Mouse (Mus musculus) urinary bladder, postnatal 36 days (tissue): Measurements from ENCODE around the gene Spred1.
"Not testable (repeated sequence)": the region's sequence is repeated elsewhere in the genome, so short reads cannot be mapped to it uniquely, and the experiment has no call there.

Source experiments
- DNase-seq, 2 experiments: peaks; one replicate each; pipeline ENCODE4 v3.0.0; 2022; ENCODE audit warnings: low spot score in 2 of 2, mixed read lengths in 1 of 2

The Spred1 gene

GRCm38 (mm10) chr2:117119291-117120245, 1.6 kb upstream of the Spred1 start:
- DNase-seq = peak; percentile 67 to 77

- DNase-seq = peak; percentile 79 to 83
These were observed 645 bp upstream of the Spred1 start for GRCm38 (mm10) chr2:117120246-117121211.

- DNase-seq = no peak
These were observed 921 bp downstream of the Spred1 start for GRCm38 (mm10) chr2:117121984-117122605.

GRCm38 (mm10) chr2:117122701-117123337, 1.6 kb downstream of the Spred1 start:
- DNase-seq = peak; percentile 10 to 25

GRCm38 (mm10) chr2:117123701-117124100, 2.5 kb downstream of the Spred1 start:
- DNase-seq = no peak

GRCm38 (mm10) chr2:117124839-117125238, 3.7 kb downstream of the Spred1 start:
- DNase-seq = no peak

GRCm38 (mm10) chr2:117129156-117129555, 8.0 kb downstream of the Spred1 start:
- DNase-seq = no peak

- not testable (repeated sequence) for DNase-seq
These were observed 9.9 kb downstream of the Spred1 start for GRCm38 (mm10) chr2:117131041-117131440.

GRCm38 (mm10) chr2:117131910-117132309, 10.7 kb downstream of the Spred1 start:
- no peak for DNase-seq

GRCm38 (mm10) chr2:117133541-117133940, 12.4 kb downstream of the Spred1 start:
- no peak for DNase-seq

- DNase-seq = no peak
These were observed 16.6 kb downstream of the Spred1 start for GRCm38 (mm10) chr2:117137751-117138150.

- no peak for DNase-seq
These were observed 17.8 kb downstream of the Spred1 start for GRCm38 (mm10) chr2:117138932-117139331.

- DNase-seq = no peak
These were observed 18.8 kb downstream of the Spred1 start for GRCm38 (mm10) chr2:117139977-117140376.

GRCm38 (mm10) chr2:117143106-117143505, 21.9 kb downstream of the Spred1 start:
- no peak for DNase-seq

GRCm38 (mm10) chr2:117146026-117146425, 24.9 kb downstream of the Spred1 start:
- no peak for DNase-seq

- DNase-seq = no peak
These were observed 25.4 kb downstream of the Spred1 start for GRCm38 (mm10) chr2:117146617-117147016.

GRCm38 (mm10) chr2:117152161-117152560, 31.0 kb downstream of the Spred1 start:
- DNase-seq = no peak

- DNase-seq = no peak
These were observed 47.2 kb downstream of the Spred1 start for GRCm38 (mm10) chr2:117168379-117168778.

GRCm38 (mm10) chr2:117169037-117169436, 47.9 kb downstream of the Spred1 start:
- no peak for DNase-seq

GRCm38 (mm10) chr2:117172981-117173380, 51.8 kb downstream of the Spred1 start:
- DNase-seq = no peak

- no peak for DNase-seq
These were observed 54.9 kb downstream of the Spred1 start for GRCm38 (mm10) chr2:117176066-117176465.
